Mouse (Mus musculus): Measurements from ENCODE around the gene Gm21732.
"Not testable (repeated sequence)": the region's sequence is repeated elsewhere in the genome, so short reads cannot be mapped to it uniquely, and the experiment has no call there.

Gm21732 gene

GRCm38 (mm10) chrY:38575591-38575990, at the start of gene Gm21732:
Gene Gm21732, minus strand, starts transcription at chrY:38575691.
- not testable (repeated sequence) for DNase-seq (ENCODE audit: low spot score)
